Mouse (Mus musculus) testis, adult 2 months (tissue): Measurements from ENCODE around the gene Il22. TPM values are rescaled to one million over a fixed set of nuclear protein-coding genes. Genes with fewer than 3 reads are reported as not detected.

Experiments used
- polyA plus RNA-seq: library from polyadenylated mRNA; depleted of rRNA; stranded (reverse); fragments of >200 nt; gene quantifications from 2 replicates; pipeline ENCODE4 v1.2.3, GENCODE M21; 2012; rRNA removed

The Il22 gene
- polyA plus RNA-seq, 1 experiment: not detected

Other genes with a start within 250 kb of the Il22 start
- 45.0 and 52.4 TPM in 2 replicates for gene Mdm1, start 63.1 kb upstream of the Il22 start, polyA plus RNA-seq
- not detected in 2 replicates for gene Gm32717, start 35.8 kb downstream of the Il22 start, polyA plus RNA-seq
- gene Gm32802, start 53.7 kb downstream of the Il22 start, polyA plus RNA-seq: not detected in 2 replicates
- not detected in 2 replicates for gene Iltifb, start 90.1 kb downstream of the Il22 start, polyA plus RNA-seq
- not detected in 2 replicates for gene Gm9040, start 122.0 kb downstream of the Il22 start, polyA plus RNA-seq
- not detected in 2 replicates for gene Gm9044, start 127.5 kb downstream of the Il22 start, polyA plus RNA-seq
- not detected in 2 replicates for gene Gm9045, start 132.9 kb downstream of the Il22 start, polyA plus RNA-seq
- not detected in 2 replicates for gene Gm9046, start 138.3 kb downstream of the Il22 start, polyA plus RNA-seq
- not detected in 2 replicates for gene Gm9048, start 143.7 kb downstream of the Il22 start, polyA plus RNA-seq
- not detected in 2 replicates for gene Gm9049, start 149.2 kb downstream of the Il22 start, polyA plus RNA-seq
- gene Ifng, start 236.1 kb downstream of the Il22 start, polyA plus RNA-seq: not detected in 2 replicates